Mouse (Mus musculus) neural tube, embryonic 12.5 days (tissue): ENCODE measurements around the gene Mycbp2. TPM values are rescaled to one million over a fixed set of nuclear protein-coding genes. Genes with fewer than 3 reads are reported as not detected.

ENCODE experiments used
- ATAC-seq: fragments of 200-750 bp; cut with Nextera tagmentation; 2 replicates; pipeline ENCODE4 v1.8.0; 2017; ENCODE audit warnings: low read depth, mild to moderate bottlenecking, moderate TSS enrichment, moderate library complexity; ENCODE audit not compliant: low FRiP score
- H3K27ac ChIP-seq: fragments of 300-500 bp; sonication (generic); 2 replicates; pipeline ENCODE4 v1.5.1; 2016
- H3K27me3 ChIP-seq: fragments of 300-500 bp; sonication (generic); replicated peaks from 2 replicates; pipeline ENCODE4 v1.6.1; 2016; ENCODE audit warnings: mild to moderate bottlenecking
- H3K36me3 ChIP-seq: fragments of 300-500 bp; sonication (generic); 2 replicates; pipeline ENCODE4 v1.6.1; 2016; ENCODE audit warnings: mild to moderate bottlenecking
- H3K4me1 ChIP-seq: fragments of 300-500 bp; sonication (generic); 2 replicates; pipeline ENCODE4 v1.6.1; 2016
- H3K4me2 ChIP-seq: fragments of 300-500 bp; sonication (generic); replicated peaks from 2 replicates; pipeline ENCODE4 v1.6.1; 2016; ENCODE audit warnings: mild to moderate bottlenecking
- H3K4me3 ChIP-seq: fragments of 300-500 bp; sonication (generic); 2 replicates; pipeline ENCODE4 v1.5.1; 2016
- H3K9ac ChIP-seq: fragments of 300-500 bp; sonication (generic); 2 replicates; pipeline ENCODE4 v1.6.1; 2016; ENCODE audit warnings: mild to moderate bottlenecking
- H3K9me3 ChIP-seq: fragments of 300-500 bp; sonication (generic); 2 replicates; pipeline ENCODE4 v1.6.1; 2016; ENCODE audit warnings: mild to moderate bottlenecking
- WGBS: fragments of 180-500 bp; shearing (Covaris S2); methylation state at CpG from one replicate; pipeline ENCODE4 v1.1.7; 2016; 5-methylcytosine and 5-hydroxymethylcytosine counted together
- polyA plus RNA-seq: library from polyadenylated mRNA; unstranded; fragments of >200 nt; fragmentation: Nextera tagmentation; extraction: Ambion mirVana; gene quantifications from 2 replicates; pipeline ENCODE4 v1.2.1, GENCODE M21; 2016

Mycbp2 gene
- polyA plus RNA-seq, 1 experiment from 2014 or later: 40.8 TPM

- H3K4me2 ChIP-seq: no peak overlapping the region
- H3K4me1 ChIP-seq: no peaks in the 10 kb centered on the region
- H3K27me3 ChIP-seq: no peaks in the 10 kb centered on the region
- H3K9me3 ChIP-seq: no peaks in the 10 kb centered on the region
- no peak for ATAC-seq
- no peak overlapping the region for H3K4me3 ChIP-seq
- H3K36me3 ChIP-seq: peaks cover 11% of the 10 kb centered on the region
- no peak overlapping the region for H3K27ac ChIP-seq
- WGBS: 80% methylated on average over 2 of the region's 2 CpGs
- no peak overlapping the region for H3K9ac ChIP-seq
Measured at GRCm38 (mm10) chr14:103254311-103254710, 92.3 kb downstream of the Mycbp2 start.

GRCm38 (mm10) chr14:103242020-103242419 lies 104.6 kb downstream of the Mycbp2 start:
- Histone ChIP-seq H3K9ac (no peak overlapping the region), H3K36me3 (peaks cover 21% of the 10 kb centered on the region), H3K27me3 (no peaks in the 10 kb centered on the region), H3K4me1 (no peaks in the 10 kb centered on the region), H3K27ac (no peak overlapping the region), H3K4me2 (no peak overlapping the region), H3K4me3 (no peak overlapping the region), H3K9me3 (no peaks in the 10 kb centered on the region)
- ATAC-seq: no peak
- WGBS: 93% methylated on average over 6 of the region's 6 CpGs

GRCm38 (mm10) chr14:103234770-103235169 lies 111.8 kb downstream of the Mycbp2 start:
- Histone ChIP-seq H3K4me1 (no peaks in the 10 kb centered on the region), H3K27ac (no peak overlapping the region), H3K27me3 (no peaks in the 10 kb centered on the region), H3K4me3 (no peak overlapping the region), H3K36me3 (peaks cover 12% of the 10 kb centered on the region; the same call in 1 of the 2 replicates), H3K9ac (no peak overlapping the region), H3K4me2 (no peak overlapping the region), H3K9me3 (no peaks in the 10 kb centered on the region)
- ATAC-seq: no peak
- WGBS: 91% methylated on average over 6 of the region's 6 CpGs

- H3K27ac ChIP-seq: no peak overlapping the region
- no peak overlapping the region for H3K4me3 ChIP-seq
- H3K36me3 ChIP-seq: peaks cover 12% of the 10 kb centered on the region; the same call in 1 of the 2 replicates
- no peaks in the 10 kb centered on the region for H3K9me3 ChIP-seq
- H3K4me1 ChIP-seq: no peaks in the 10 kb centered on the region
- H3K9ac ChIP-seq: no peak overlapping the region
- 63% methylated on average over 12 of the region's 12 CpGs for WGBS
- ATAC-seq: no peak
- H3K27me3 ChIP-seq: no peaks in the 10 kb centered on the region
- H3K4me2 ChIP-seq: no peak overlapping the region
Measured at GRCm38 (mm10) chr14:103233640-103234593, 112.7 kb downstream of the Mycbp2 start.

- 76% methylated on average over 2 of the region's 2 CpGs for WGBS
- peaks cover 39% of the 10 kb centered on the region for H3K36me3 ChIP-seq
- no peak overlapping the region for H3K4me2 ChIP-seq
Measured at GRCm38 (mm10) chr14:103222356-103222755, 124.3 kb downstream of the Mycbp2 start.

GRCm38 (mm10) chr14:103221751-103222150 lies 124.9 kb downstream of the Mycbp2 start:
- H3K4me3 ChIP-seq: no peak overlapping the region
- H3K9me3 ChIP-seq: no peaks in the 10 kb centered on the region
- H3K27me3 ChIP-seq: no peaks in the 10 kb centered on the region
- H3K27ac ChIP-seq: no peak overlapping the region
- no peaks in the 10 kb centered on the region for H3K4me1 ChIP-seq
- WGBS: 92% methylated on average over 3 of the region's 3 CpGs
- H3K4me2 ChIP-seq: no peak overlapping the region
- H3K36me3 ChIP-seq: peaks cover 39% of the 10 kb centered on the region
- no peak for ATAC-seq
- H3K9ac ChIP-seq: no peak overlapping the region

More at GRCm38 (mm10) chr14:103222356-103222755, 124.3 kb downstream of the Mycbp2 start:
- Histone ChIP-seq H3K27me3 (no peaks in the 10 kb centered on the region), H3K27ac (no peak overlapping the region), H3K4me1 (no peaks in the 10 kb centered on the region), H3K9ac (no peak overlapping the region), H3K9me3 (no peaks in the 10 kb centered on the region), H3K4me3 (no peak overlapping the region)
- ATAC-seq: no peak

- H3K27me3 ChIP-seq: no peaks in the 10 kb centered on the region
- H3K27ac ChIP-seq: no peak overlapping the region
- H3K9me3 ChIP-seq: no peaks in the 10 kb centered on the region
- H3K36me3 ChIP-seq: peaks cover 37% of the 10 kb centered on the region
- no peak overlapping the region for H3K9ac ChIP-seq
- no peaks in the 10 kb centered on the region for H3K4me1 ChIP-seq
- H3K4me3 ChIP-seq: no peak overlapping the region
- ATAC-seq: no peak
- H3K4me2 ChIP-seq: no peak overlapping the region
- WGBS: 83% methylated on average over 3 of the region's 3 CpGs
Measured at GRCm38 (mm10) chr14:103216331-103216730, 130.3 kb downstream of the Mycbp2 start.

- Histone ChIP-seq H3K27ac (no peak overlapping the region), H3K36me3 (peaks cover 46% of the 10 kb centered on the region), H3K4me3 (no peak overlapping the region), H3K9me3 (no peaks in the 10 kb centered on the region), H3K4me2 (no peak overlapping the region), H3K27me3 (no peaks in the 10 kb centered on the region), H3K4me1 (no peaks in the 10 kb centered on the region), H3K9ac (no peak overlapping the region)
- no peak for ATAC-seq
- 87% methylated on average over 3 of the region's 3 CpGs for WGBS
Measured at GRCm38 (mm10) chr14:103186658-103187057, 160.0 kb downstream of the Mycbp2 start.

- H3K27ac ChIP-seq: no peak overlapping the region
- H3K27me3 ChIP-seq: no peaks in the 10 kb centered on the region
- no peak overlapping the region for H3K4me3 ChIP-seq
- 94% methylated on average over 4 of the region's 4 CpGs for WGBS
- no peaks in the 10 kb centered on the region for H3K9me3 ChIP-seq
- no peaks in the 10 kb centered on the region for H3K4me1 ChIP-seq
- H3K36me3 ChIP-seq: peaks cover 44% of the 10 kb centered on the region
- no peak overlapping the region for H3K9ac ChIP-seq
- ATAC-seq: no peak
- H3K4me2 ChIP-seq: no peak overlapping the region
Measured at GRCm38 (mm10) chr14:103186076-103186475, 160.5 kb downstream of the Mycbp2 start.

- H3K36me3 ChIP-seq: peaks cover 19% of the 10 kb centered on the region
- no peak overlapping the region for H3K4me3 ChIP-seq
- no peak overlapping the region for H3K27ac ChIP-seq
- no peak overlapping the region for H3K4me2 ChIP-seq
- no peaks in the 10 kb centered on the region for H3K9me3 ChIP-seq
- no peaks in the 10 kb centered on the region for H3K4me1 ChIP-seq
- H3K27me3 ChIP-seq: no peaks in the 10 kb centered on the region
- H3K9ac ChIP-seq: no peak overlapping the region
- 93% methylated on average over 2 of the region's 2 CpGs for WGBS
- ATAC-seq: no peak
Measured at GRCm38 (mm10) chr14:103180096-103180495, 166.5 kb downstream of the Mycbp2 start.

GRCm38 (mm10) chr14:103162923-103163322 lies 183.7 kb downstream of the Mycbp2 start:
- Histone ChIP-seq H3K4me2 (no peak overlapping the region), H3K4me3 (no peak overlapping the region), H3K36me3 (peaks cover 14% of the 10 kb centered on the region; the same call in 1 of the 2 replicates), H3K27me3 (no peaks in the 10 kb centered on the region), H3K27ac (no peak overlapping the region), H3K4me1 (no peaks in the 10 kb centered on the region), H3K9ac (no peak overlapping the region), H3K9me3 (no peaks in the 10 kb centered on the region)
- no peak for ATAC-seq
- WGBS: 75% methylated on average over 5 of the region's 5 CpGs

- Histone ChIP-seq H3K36me3 (peaks cover 39% of the 10 kb centered on the region), H3K9me3 (no peaks in the 10 kb centered on the region), H3K9ac (no peak overlapping the region), H3K4me3 (no peak overlapping the region), H3K27ac (no peak overlapping the region), H3K27me3 (no peaks in the 10 kb centered on the region), H3K4me1 (no peaks in the 10 kb centered on the region), H3K4me2 (no peak overlapping the region)
- no peak for ATAC-seq
- 90% methylated on average over 7 of the region's 7 CpGs for WGBS
Measured at GRCm38 (mm10) chr14:103155685-103156084, 190.9 kb downstream of the Mycbp2 start.
